Mouse (Mus musculus) brown adipose tissue, adult 24 weeks (tissue): Measurements from ENCODE around the gene Ppfia4. TPM values are rescaled to one million over a fixed set of nuclear protein-coding genes. Genes with fewer than 3 reads are reported as not detected.
"Not testable (repeated sequence)": the region's sequence is repeated elsewhere in the genome, so short reads cannot be mapped to it uniquely, and the experiment has no call there.

Experiments used
- H3K27ac ChIP-seq: fragments of 200-500 bp; replicated peaks from 2 replicates; pipeline ENCODE4 v1.5.1; 2012; ENCODE audit warnings: low read depth, mild to moderate bottlenecking, low read length
- H3K4me1 ChIP-seq: fragments of 200-500 bp; 2 replicates; pipeline ENCODE4 v1.6.1; 2012; ENCODE audit warnings: low read length, mixed read lengths; ENCODE audit not compliant: control insufficient read depth, insufficient read depth, insufficient read length
- H3K4me3 ChIP-seq: fragments of 200-500 bp; 2 replicates; pipeline ENCODE4 v1.5.1; 2012; ENCODE audit warnings: low read depth, mild to moderate bottlenecking, low read length, moderate library complexity; ENCODE audit not compliant: insufficient read depth
- polyA plus RNA-seq: library from polyadenylated mRNA; stranded (reverse); fragments of >200 nt; gene quantifications from 2 replicates; pipeline ENCODE4 v1.2.4, GENCODE M21; 2012; ENCODE audit not compliant: missing spikeins, insufficient read depth, insufficient read length

Ppfia4 gene
- polyA plus RNA-seq, 1 experiment = not detected

- Histone ChIP-seq H3K4me3 (no peak overlapping the region), H3K27ac (no peak overlapping the region), H3K4me1 (no peaks in the 10 kb centered on the region)
These were observed 56.9 kb downstream of the Ppfia4 start for GRCm38 (mm10) chr1:134275616-134276464.

- Histone ChIP-seq H3K27ac (no peak overlapping the region), H3K4me3 (no peak overlapping the region), H3K4me1 (no peaks in the 10 kb centered on the region)
These were observed 58.2 kb downstream of the Ppfia4 start for GRCm38 (mm10) chr1:134274483-134274920.

GRCm38 (mm10) chr1:134273493-134274395 lies 59.0 kb downstream of the Ppfia4 start:
- H3K27ac ChIP-seq = no peak overlapping the region
- no peak overlapping the region for H3K4me3 ChIP-seq
- H3K4me1 ChIP-seq = no peaks in the 10 kb centered on the region

GRCm38 (mm10) chr1:134272754-134273250 lies 59.9 kb downstream of the Ppfia4 start:
- no peak overlapping the region for H3K4me3 ChIP-seq
- H3K27ac ChIP-seq = no peak overlapping the region
- H3K4me1 ChIP-seq = no peaks in the 10 kb centered on the region

- Histone ChIP-seq H3K4me3 (no peak overlapping the region), H3K4me1 (no peaks in the 10 kb centered on the region), H3K27ac (no peak overlapping the region)
These were observed 62.7 kb downstream of the Ppfia4 start for GRCm38 (mm10) chr1:134270026-134270425.

- H3K4me1 ChIP-seq = no peaks in the 10 kb centered on the region
- no peak overlapping the region for H3K4me3 ChIP-seq
- H3K27ac ChIP-seq = no peak overlapping the region
These were observed 66.9 kb downstream of the Ppfia4 start for GRCm38 (mm10) chr1:134265797-134266196.

GRCm38 (mm10) chr1:134264341-134264740 lies 68.4 kb downstream of the Ppfia4 start:
- H3K27ac ChIP-seq = no peak overlapping the region
- no peaks in the 10 kb centered on the region for H3K4me1 ChIP-seq
- H3K4me3 ChIP-seq = no peak overlapping the region

GRCm38 (mm10) chr1:134249681-134250080 lies 83.0 kb downstream of the Ppfia4 start:
- not testable (repeated sequence) for H3K4me3 ChIP-seq, H3K4me1 ChIP-seq, H3K27ac ChIP-seq

Other genes with a start within 250 kb of the Ppfia4 start
- gene Chit1, start 221.7 kb downstream of the Ppfia4 start, polyA plus RNA-seq = not detected in 2 replicates
- gene Chil1, start 150.8 kb downstream of the Ppfia4 start, polyA plus RNA-seq = not detected in 2 replicates
- not detected in 2 replicates for gene Mybph, start 139.5 kb downstream of the Ppfia4 start, polyA plus RNA-seq
- 41.1 and 67.9 TPM in 2 replicates for gene Adora1, start 97.5 kb downstream of the Ppfia4 start, polyA plus RNA-seq
- not detected in 2 replicates for gene Myog, start 42.9 kb downstream of the Ppfia4 start, polyA plus RNA-seq
- gene Tmem183a, start 29.1 kb upstream of the Ppfia4 start, polyA plus RNA-seq = 20.2 and 20.8 TPM in 2 replicates
- gene 4933406M09Rik, start 53.0 kb upstream of the Ppfia4 start, polyA plus RNA-seq = not detected in 2 replicates
- gene Cyb5r1, start 72.6 kb upstream of the Ppfia4 start, polyA plus RNA-seq = 21.2 and 26.5 TPM in 2 replicates
- 94.9 and 119 TPM in 2 replicates for gene Adipor1, start 82.5 kb upstream of the Ppfia4 start, polyA plus RNA-seq
- 7.0 and 9.9 TPM in 2 replicates for gene Klhl12, start 122.6 kb upstream of the Ppfia4 start, polyA plus RNA-seq
- 24.7 and 25.4 TPM in 2 replicates for gene Rabif, start 161.7 kb upstream of the Ppfia4 start, polyA plus RNA-seq
- gene Mgat4e, start 216.8 kb upstream of the Ppfia4 start, polyA plus RNA-seq = not detected in 2 replicates
- 6.8 and 8.9 TPM in 2 replicates for gene Kdm5b, start 227.2 kb upstream of the Ppfia4 start, polyA plus RNA-seq